Mouse (Mus musculus) natural killer cell, adult 2 months (primary cell): ENCODE data around the gene Tex13b.
"Not testable (repeated sequence)": the region's sequence is repeated elsewhere in the genome, so short reads cannot be mapped to it uniquely, and the experiment has no call there.

Experiments
- DNase-seq, 2 experiments: peaks; one replicate each; pipeline ENCODE4 v3.0.0; 2022; ENCODE audit warnings: low spot score in 2 of 2

The Tex13b gene

DNA sequence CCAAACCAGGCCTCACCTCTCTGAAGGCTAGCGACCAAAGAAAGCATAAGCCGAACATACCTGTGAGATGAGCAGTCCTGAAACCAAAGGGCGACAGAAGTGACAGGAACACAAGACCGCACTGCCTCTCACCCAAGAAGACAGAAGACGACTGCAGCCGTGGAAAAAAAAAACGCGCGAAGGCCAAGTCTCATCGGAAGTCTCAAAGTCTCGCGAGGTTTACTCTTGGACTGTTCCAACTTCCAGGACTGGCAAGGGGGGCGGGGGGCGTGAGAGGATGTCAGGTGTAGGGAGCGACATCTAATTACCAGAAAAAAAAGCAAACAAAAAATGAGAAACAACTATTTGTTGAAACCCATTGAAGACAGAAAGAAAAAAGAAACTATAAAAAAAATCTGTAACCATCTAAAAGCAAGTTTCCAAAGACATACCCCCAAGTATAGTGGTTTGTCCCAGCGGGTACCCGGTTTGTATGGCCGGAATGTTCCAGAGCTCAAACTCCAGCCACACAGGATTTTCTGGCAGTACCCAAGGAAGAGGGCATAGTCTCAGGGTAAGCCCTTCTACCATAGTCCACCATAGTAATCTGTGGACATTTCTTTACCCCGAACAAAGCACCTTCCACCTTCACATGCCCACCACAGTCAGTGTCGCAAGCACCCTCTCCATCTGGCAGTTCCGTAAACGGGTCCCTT lies at the start of gene Tex13b:
Gene Tex13b, minus strand, starts transcription at position 122 of the 695 bp plus-strand sequence.
- no peak for DNase-seq

GRCm38 (mm10) chrX:140862760-140863159 lies 49.5 kb upstream of the Tex13b start:
- no peak for DNase-seq

- no peak for DNase-seq
Measured at GRCm38 (mm10) chrX:140857445-140857844, 44.2 kb upstream of the Tex13b start.

GRCm38 (mm10) chrX:140857040-140857439 lies 43.8 kb upstream of the Tex13b start:
- not testable (repeated sequence) for DNase-seq

DNA sequence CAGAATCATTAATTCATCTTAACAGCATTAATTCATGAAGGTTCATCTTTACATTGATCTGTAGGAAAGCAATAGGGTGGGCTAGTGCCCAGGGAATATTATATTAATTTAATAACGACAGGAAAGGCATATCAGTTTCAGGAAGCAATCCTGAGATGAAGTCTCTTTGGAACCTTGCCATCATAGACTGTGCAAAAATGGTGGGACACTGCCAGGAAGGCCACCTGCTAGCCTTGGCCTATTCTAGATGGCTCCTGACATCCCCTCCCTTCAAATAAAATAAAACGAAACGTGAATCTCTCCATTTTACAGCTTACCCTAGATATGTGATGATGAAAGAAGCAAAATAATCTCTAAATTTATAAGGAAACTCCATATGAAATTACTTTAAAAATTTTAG lies 41.3 kb upstream of the Tex13b start:
- no peak for DNase-seq

- not testable (repeated sequence) for DNase-seq
Measured at GRCm38 (mm10) chrX:140845401-140845800, 32.2 kb upstream of the Tex13b start.

DNA sequence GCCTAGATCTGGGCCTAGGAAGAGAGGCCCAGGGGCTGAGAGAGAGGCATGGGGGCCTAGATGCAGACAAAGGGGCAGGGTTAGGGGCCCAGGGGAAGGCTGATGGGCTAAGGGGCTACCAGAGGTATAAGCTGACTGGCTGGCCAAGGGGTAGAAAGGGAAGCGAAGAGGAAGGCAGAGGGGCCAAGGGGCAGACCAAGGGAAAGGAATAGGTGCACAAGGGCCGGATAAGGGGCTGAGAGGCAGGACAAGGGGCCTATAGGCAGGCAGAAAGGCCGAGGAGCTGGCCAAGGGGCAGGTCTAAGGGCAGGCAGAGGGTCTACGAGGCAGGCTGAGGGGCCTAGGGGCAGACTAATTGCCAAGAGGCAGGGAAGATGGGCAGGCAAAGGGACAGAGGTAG lies 26.7 kb upstream of the Tex13b start:
- no peak for DNase-seq

GRCm38 (mm10) chrX:140838077-140838476 lies 24.8 kb upstream of the Tex13b start:
- DNase-seq, result no peak

GRCm38 (mm10) chrX:140831706-140832105 lies 18.5 kb upstream of the Tex13b start:
- no peak for DNase-seq

GRCm38 (mm10) chrX:140822295-140822694 lies 9.1 kb upstream of the Tex13b start:
- DNase-seq, result no peak

DNA sequence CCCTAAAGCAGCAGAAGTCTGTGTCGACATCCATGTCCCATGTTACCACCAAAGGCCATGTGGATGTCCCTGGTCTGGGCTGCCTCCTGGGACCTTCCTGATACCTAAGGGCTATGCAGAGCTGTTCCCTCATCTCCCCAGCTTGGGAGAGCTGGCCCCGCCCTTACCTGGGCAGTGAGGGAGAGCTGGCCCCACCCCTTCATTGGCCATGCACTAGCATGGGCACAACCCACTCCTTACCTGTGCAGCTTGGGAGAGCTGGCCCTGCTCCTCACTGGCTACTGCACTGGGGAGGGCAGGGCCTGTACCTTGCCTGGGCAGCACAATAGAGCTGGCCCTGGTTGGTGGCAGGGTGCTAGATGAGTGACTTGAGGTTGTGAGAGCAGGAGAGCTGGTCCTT lies 7.9 kb downstream of the Tex13b start:
- DNase-seq, result no peak

DNA sequence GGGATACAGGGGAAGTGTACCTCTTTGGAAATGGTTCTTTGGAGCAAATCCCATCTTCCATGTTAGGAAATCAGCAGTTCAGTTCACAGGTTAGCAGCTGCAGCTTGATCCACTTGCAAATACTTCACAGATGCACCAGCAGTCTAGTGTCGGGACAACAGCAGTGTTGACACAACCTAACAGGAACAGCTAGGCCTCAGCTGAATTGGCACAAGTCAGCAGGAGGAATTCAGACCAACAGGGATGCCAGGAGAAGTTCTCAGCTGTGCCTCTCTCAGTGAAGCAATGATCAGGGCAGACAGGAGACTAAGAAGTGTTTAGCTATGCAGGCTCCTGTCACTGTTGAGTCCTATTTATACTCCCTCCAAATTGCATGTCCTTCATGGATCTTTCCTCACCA lies 43.4 kb downstream of the Tex13b start:
- no peak for DNase-seq
